Comparison of ENCODE assay signal across 25 mouse cellular contexts in genomic region chr15:6949236-6949635, GRCm38 (mm10).
DNase-seq lines count a peak whose midpoint lies in the region; ATAC-seq and TF ChIP-seq lines count a peak whose summit lies in the region.
"Had no signal": no experiment of that assay in that cellular context is flagged by ENCODE, and none has a peak within 500 bp of the region (broad histone marks: within the 10 kb centered on the region; RNA-seq: fewer than 3 reads in every experiment).

No protein-coding gene starts in this region.

- DNase-seq in gastrocnemius, adult 2 months: peak; percentile 18
- no peak for DNase-seq in gastrocnemius, postnatal 14 days
- peak; percentile 19 for DNase-seq in left cerebral cortex, postnatal 4 days
- DNase-seq in left cerebral cortex, adult 8-10 months (ENCODE audit: low spot score in 2 of 2): no peak
- DNase-seq in Muller cell, postnatal 12 days (ENCODE audit: inconsistent ontology term): peak; percentile 63
- DNase-seq in retina, postnatal 1 day: peak; percentile 21
- DNase-seq: adrenal gland, adult 2 months; cerebellum, adult 11 months; cerebellum, adult 9-11 months; embryo, embryonic 11 days; kidney, adult 18-20 months; kidney, postnatal 4 days; thymus, adult 2 months; thymus, postnatal 4 days had no signal

- peak overlapping the region; percentile 16; the same call in 1 of the 2 replicates for H3K27ac ChIP-seq in gastrocnemius, adult 2 months
- no peak overlapping the region for H3K27ac ChIP-seq in forebrain, embryonic 12.5 days
- H3K27ac ChIP-seq: embryonic facial prominence, embryonic 13.5 days; heart, embryonic 10.5 days; hindbrain, embryonic 10.5 days; liver, embryonic 15.5 days; stomach, postnatal 0 days had no signal

- H3K36me3 ChIP-seq in forebrain, embryonic 12.5 days (replicated peaks): no peaks in the 10 kb centered on the region
- H3K36me3 ChIP-seq: embryonic facial prominence, embryonic 13.5 days; G1E; heart, embryonic 10.5 days; hindbrain, embryonic 10.5 days; liver, embryonic 15.5 days had no signal

- H3K4me3 ChIP-seq in gastrocnemius, adult 2 months: no peak overlapping the region
- H3K4me3 ChIP-seq in forebrain, embryonic 12.5 days (replicated peaks): no peak overlapping the region
- H3K4me3 ChIP-seq: embryonic facial prominence, embryonic 13.5 days; erythroblast, embryonic 14.5 days; heart, embryonic 10.5 days; hindbrain, embryonic 10.5 days; liver, embryonic 15.5 days had no signal

- TF ChIP-seq CTCF in gastrocnemius, adult 2 months (IDR thresholded peaks at IDR 0.05): no peak

- WGBS in forebrain, embryonic 12.5 days: 64% methylated on average over 5 of the region's 5 CpGs

- H3K9me3 ChIP-seq in forebrain, embryonic 12.5 days: no peaks in the 10 kb centered on the region
- H3K9me3 ChIP-seq: embryonic facial prominence, embryonic 13.5 days; G1E; hindbrain, embryonic 10.5 days; liver, embryonic 15.5 days had no signal

- H3K27me3 ChIP-seq in forebrain, embryonic 12.5 days: no peaks in the 10 kb centered on the region
- H3K27me3 ChIP-seq: embryonic facial prominence, embryonic 13.5 days; liver, embryonic 15.5 days had no signal

- no peak for ATAC-seq in forebrain, embryonic 12.5 days (ENCODE audit: low FRiP score)
- ATAC-seq: forebrain, embryonic 14.5 days; inflammation-experienced regulatory T-cells, adult 6 months; midbrain, embryonic 16.5 days had no signal

- intact Hi-C loops in gastrocnemius, adult 2 months (cut with DNase I): no loop called here
- intact Hi-C loops in gastrocnemius, postnatal 14 days (cut with DNase I; ENCODE audit: low total_unique reads): no loop called here
- intact Hi-C loops in left cerebral cortex, postnatal 4 days (cut with DNase I): no loop called here

- no peak overlapping the region for H3K4me2 ChIP-seq in forebrain, embryonic 12.5 days
- H3K4me2 ChIP-seq: embryonic facial prominence, embryonic 13.5 days; liver, embryonic 15.5 days had no signal

- H3K4me1 ChIP-seq in forebrain, embryonic 12.5 days: no peaks in the 10 kb centered on the region; the same call in 1 of the 2 replicates
- H3K4me1 ChIP-seq: liver, embryonic 15.5 days had no signal

- H3K9ac ChIP-seq in forebrain, embryonic 12.5 days: no peak overlapping the region
- H3K9ac ChIP-seq: embryonic facial prominence, embryonic 13.5 days; liver, embryonic 15.5 days had no signal

Comparison
In these comparisons a context has a peak if more than half of its experiments do, and no peak if none do; other contexts are left out.
1. DNase-seq: peak in gastrocnemius, adult 2 months (single experiment), left cerebral cortex, postnatal 4 days (single experiment), Muller cell, postnatal 12 days (single experiment) and retina, postnatal 1 day (single experiment); none in gastrocnemius, postnatal 14 days (single experiment) and left cerebral cortex, adult 8-10 months (0 of 2).